Mouse (Mus musculus) liver, adult 2 months (tissue): ENCODE results near the gene Disp2. TPM values are rescaled to one million over a fixed set of nuclear protein-coding genes. Genes with fewer than 3 reads are reported as not detected.

Experiments
- DNase-seq: peaks from one replicate; pipeline ENCODE4 v3.0.0-alpha.2; 2011; ENCODE audit warnings: low read depth, low spot score; ENCODE audit errors: extremely low read depth
- H3K27ac ChIP-seq: fragments of 200-500 bp; replicated peaks from 2 replicates; pipeline ENCODE4 v1.5.1; 2012; ENCODE audit warnings: low read depth, mild to moderate bottlenecking, control low read depth, inconsistent platforms, low read length; ENCODE audit not compliant: insufficient read depth
- H3K27me3 ChIP-seq: fragments of 200-500 bp; 2 replicates; pipeline ENCODE4 v1.6.1; 2012; ENCODE audit warnings: mild to moderate bottlenecking, moderate library complexity, low read length, inconsistent platforms; ENCODE audit not compliant: control insufficient read depth, insufficient read depth
- H3K36me3 ChIP-seq: fragments of 200-500 bp; 2 replicates; pipeline ENCODE4 v1.6.1; 2012; ENCODE audit warnings: low read length, inconsistent platforms; ENCODE audit not compliant: control insufficient read depth, insufficient read depth
- H3K4me1 ChIP-seq: fragments of 200-500 bp; 2 replicates; pipeline ENCODE4 v1.6.1; 2011; ENCODE audit warnings: low read length; ENCODE audit not compliant: control insufficient read depth, insufficient read depth
- H3K4me3 ChIP-seq: fragments of 200-500 bp; 2 replicates; pipeline ENCODE4 v1.5.1; 2011; ENCODE audit warnings: low read depth, mild to moderate bottlenecking, control low read depth, low read length, moderate library complexity; ENCODE audit not compliant: insufficient read depth
- H3K79me2 ChIP-seq: fragments of 200-500 bp; 2 replicates; pipeline ENCODE4 v1.6.1; 2012; ENCODE audit warnings: inconsistent platforms, mild to moderate bottlenecking, low read length, moderate library complexity; ENCODE audit not compliant: control insufficient read depth, insufficient read depth
- H3K9ac ChIP-seq: fragments of 200-500 bp; 2 replicates; pipeline ENCODE4 v1.6.1; 2012; ENCODE audit warnings: low read depth, mild to moderate bottlenecking, control low read depth, inconsistent platforms, low read length
- CTCF ChIP-seq: fragments of 200-500 bp; IDR thresholded peaks from 2 replicates; pipeline ENCODE4 v1.5.1; 2011; ENCODE audit warnings: low read depth, low read length, control low read depth
- POLR2A ChIP-seq: fragments of 200-500 bp; IDR thresholded peaks from 2 replicates; pipeline ENCODE4 v1.6.1; 2011; ENCODE audit warnings: low read length, control low read depth; ENCODE audit not compliant: insufficient read depth; ENCODE audit errors: extremely low read depth
- WGBS: fragments of 180-500 bp; shearing (Covaris S2); methylation state at CpG from one replicate; pipeline ENCODE4 v1.1.7; 2018; 5-methylcytosine and 5-hydroxymethylcytosine counted together
- polyA plus RNA-seq: library from polyadenylated mRNA; depleted of rRNA; stranded (reverse); fragments of >200 nt; gene quantifications from 2 replicates; pipeline ENCODE4 v1.2.3, GENCODE M21; 2012; rRNA removed
- total RNA-seq: library from RNA; depleted of rRNA; stranded (reverse); fragments of >200 nt; gene quantifications from 2 replicates; pipeline ENCODE4 v1.2.3, GENCODE M21; 2014; rRNA removed

The Disp2 gene
- total RNA-seq (1.0 and 1.3 TPM in 2 replicates), polyA plus RNA-seq (1.3 and 1.5 TPM in 2 replicates)

- Histone ChIP-seq H3K4me3 (0 out of 2 replicates have a peak within 1 kb of the TSS, but pooled peaks have one; percentile 11), H3K27ac (no peak within 1 kb of the TSS), H3K4me1 (no peaks in the 10 kb centered on the region), H3K27me3 (no peaks in the 10 kb centered on the region), H3K36me3 (no peaks in the 10 kb centered on the region), H3K9ac (no peak within 1 kb of the TSS), H3K79me2 (no peaks in the 10 kb centered on the region)
- TF ChIP-seq POLR2A, result no peak
- peak; percentile 57 for TF ChIP-seq CTCF
- 11% methylated on average over 39 of the region's 39 CpGs for WGBS
- DNase-seq, result peak; percentile 43
These were observed at the start of gene Disp2 for GRCm38 (mm10) chr2:118779504-118780480. TSS of gene Disp2 (plus strand) at chr2:118779719.

GRCm38 (mm10) chr2:118729816-118730621 lies 49.5 kb upstream of the Disp2 start:
- H3K27me3 ChIP-seq, result no peaks in the 10 kb centered on the region
- WGBS, result 30% methylated on average over 8 of the region's 8 CpGs
- H3K79me2 ChIP-seq, result no peaks in the 10 kb centered on the region
- no peak overlapping the region for H3K4me3 ChIP-seq
- no peaks in the 10 kb centered on the region for H3K4me1 ChIP-seq
- no peak overlapping the region for H3K9ac ChIP-seq
- DNase-seq, result no peak
- H3K36me3 ChIP-seq, result no peaks in the 10 kb centered on the region
- TF ChIP-seq CTCF, result no peak
- TF ChIP-seq POLR2A, result no peak
- no peak overlapping the region for H3K27ac ChIP-seq

DNA sequence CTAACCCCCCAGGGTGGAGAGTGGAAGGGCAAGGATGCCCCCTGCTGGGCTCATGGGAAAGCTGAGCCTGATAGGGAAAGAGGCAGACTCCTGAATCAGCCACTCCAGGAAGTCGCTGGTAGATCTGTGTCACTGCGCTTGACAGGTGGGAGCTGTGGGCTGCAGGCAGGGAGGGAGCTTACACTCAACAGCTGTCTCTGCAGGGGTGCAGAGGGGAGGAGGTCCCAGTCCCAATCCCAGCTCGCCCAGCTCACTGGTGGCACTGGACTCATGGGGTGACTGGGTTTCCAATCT lies 49.0 kb upstream of the Disp2 start:
- Histone ChIP-seq H3K4me1 (no peaks in the 10 kb centered on the region), H3K27ac (no peak overlapping the region), H3K27me3 (no peaks in the 10 kb centered on the region), H3K4me3 (no peak overlapping the region), H3K36me3 (no peaks in the 10 kb centered on the region), H3K9ac (no peak overlapping the region), H3K79me2 (no peaks in the 10 kb centered on the region)
- TF ChIP-seq CTCF (peak; percentile 84), POLR2A (no peak)
- DNase-seq, result no peak
- WGBS, result 20% methylated on average over 3 of the region's 3 CpGs

- Histone ChIP-seq H3K27ac (no peak overlapping the region), H3K36me3 (no peaks in the 10 kb centered on the region), H3K9ac (no peak overlapping the region), H3K27me3 (no peaks in the 10 kb centered on the region), H3K4me1 (no peaks in the 10 kb centered on the region), H3K4me3 (no peak overlapping the region), H3K79me2 (no peaks in the 10 kb centered on the region)
- WGBS, result 80% methylated on average over 5 of the region's 5 CpGs
- TF ChIP-seq CTCF (no peak), POLR2A (no peak)
- DNase-seq, result no peak
These were observed 47.5 kb upstream of the Disp2 start for GRCm38 (mm10) chr2:118731981-118732380.

DNA sequence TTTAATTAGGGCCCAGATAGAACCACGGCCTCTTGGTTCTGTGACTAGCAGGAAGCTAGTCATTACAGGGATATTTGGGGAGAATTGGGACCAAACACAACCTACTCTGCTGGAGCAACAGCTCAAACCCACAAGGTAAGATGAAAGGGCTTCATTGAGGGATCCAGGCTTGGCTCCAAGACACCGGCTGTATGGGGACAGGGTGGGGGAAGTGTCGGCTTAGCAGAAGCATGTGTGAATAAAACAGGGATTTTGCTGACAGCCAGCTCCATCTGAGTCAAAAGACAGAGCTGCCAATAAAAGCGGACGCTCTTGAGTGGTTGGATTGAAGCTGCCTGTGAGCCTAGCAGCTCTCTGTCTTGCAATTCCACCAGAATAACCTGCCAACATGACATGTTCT lies 46.2 kb upstream of the Disp2 start:
- Histone ChIP-seq H3K27me3 (no peaks in the 10 kb centered on the region), H3K4me3 (no peak overlapping the region), H3K4me1 (no peaks in the 10 kb centered on the region), H3K79me2 (no peaks in the 10 kb centered on the region), H3K36me3 (no peaks in the 10 kb centered on the region), H3K9ac (no peak overlapping the region), H3K27ac (no peak overlapping the region)
- DNase-seq, result no peak
- no peak for TF ChIP-seq CTCF
- no peak for TF ChIP-seq POLR2A
- WGBS, result 71% methylated on average over 5 of the region's 5 CpGs
